Mouse (Mus musculus) mouse trophoblast stem cell (cell line): ENCODE results near the gene Endod1.
"Not testable (repeated sequence)": the region's sequence is repeated elsewhere in the genome, so short reads cannot be mapped to it uniquely, and the experiment has no call there.

ENCODE experiments used
- in situ Hi-C, 2 experiments: fragments of 300-500 bp; cut with MseI, MboI; formaldehyde crosslinking; loops; 2 replicates in 1 of 2; 3 replicates in 1 of 2; pipeline ENCODE4 v1.15.1; 2025

Endod1 gene

DNA sequence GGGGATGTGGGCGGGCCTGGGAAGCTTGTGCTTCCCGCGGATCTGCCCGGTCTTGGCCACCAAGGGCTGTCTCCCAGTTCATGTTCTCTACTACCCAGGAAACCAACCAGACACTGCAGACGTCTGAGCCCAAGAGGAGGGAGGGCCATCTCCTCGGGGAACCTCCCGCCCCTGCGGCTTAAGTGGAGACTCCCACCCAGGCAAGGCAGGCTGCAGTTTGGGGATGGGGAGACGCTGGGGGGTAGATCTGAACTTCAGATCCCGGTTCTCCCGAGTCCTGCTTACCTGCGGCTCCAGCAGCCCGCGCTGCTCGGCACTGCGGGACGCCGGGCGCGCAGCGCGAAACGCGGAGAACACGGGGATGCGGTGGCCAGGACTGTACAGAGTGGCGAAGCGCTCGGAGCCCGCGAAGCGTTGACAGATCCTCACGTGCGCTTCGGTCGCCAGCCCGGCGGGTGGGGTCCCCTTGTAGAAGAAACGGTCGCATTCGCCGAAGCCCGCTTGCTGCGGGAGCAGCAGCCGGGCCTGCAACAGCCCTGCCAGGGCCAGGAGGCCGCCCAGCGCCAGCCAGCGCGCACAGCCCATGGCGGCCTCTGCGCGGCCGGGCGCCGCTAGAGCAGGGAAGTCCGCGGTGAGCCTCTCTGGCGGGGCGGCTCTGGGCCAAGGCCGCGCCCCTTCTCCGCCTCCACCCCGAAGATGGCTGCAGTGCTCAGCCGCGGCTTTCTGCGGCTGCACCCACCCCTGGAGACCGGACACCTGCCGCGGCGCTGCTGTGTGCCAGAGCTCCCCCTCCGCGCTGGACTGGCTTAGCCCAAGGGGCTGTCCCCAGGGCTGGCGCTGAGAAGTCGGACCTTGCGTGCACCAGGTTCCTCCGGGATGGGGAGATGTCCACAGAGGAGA, 671 bp downstream of the Endod1 start:
- in situ Hi-C loops, result no loop called here

DNA sequence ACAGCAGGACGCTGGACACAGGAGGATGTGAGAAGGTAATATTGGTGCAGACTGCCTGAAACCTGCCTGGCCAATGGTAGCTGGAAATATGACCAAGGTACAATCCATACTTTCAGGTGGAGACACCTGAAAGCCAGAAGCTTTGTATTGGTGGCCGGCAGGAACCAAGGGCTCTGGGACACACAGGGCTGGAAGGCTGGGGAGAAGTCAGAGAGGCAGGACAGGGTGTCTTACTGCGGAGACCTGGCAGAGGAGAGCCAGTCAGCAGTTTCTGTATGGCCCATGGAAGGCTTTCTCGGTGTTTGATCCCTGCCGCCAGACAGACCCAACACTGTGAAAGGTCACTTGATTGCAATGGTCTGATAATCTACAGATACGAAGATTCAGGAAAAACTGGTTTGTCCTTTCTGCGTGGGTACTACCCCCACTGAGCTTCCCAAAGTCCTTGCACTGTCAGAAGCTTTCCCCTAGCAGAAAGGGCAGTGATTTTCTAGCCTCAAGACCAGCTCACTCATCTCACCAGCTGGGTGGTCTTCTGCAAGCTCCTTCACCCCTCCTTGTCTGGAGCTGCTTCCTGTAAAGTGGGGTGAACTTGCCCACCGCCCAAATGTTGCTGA, 1.4 kb downstream of the Endod1 start:
- in situ Hi-C loops, result no loop called here

GRCm38 (mm10) chr9:14378151-14378550, 3.2 kb downstream of the Endod1 start:
- in situ Hi-C loops, result no loop called here

DNA sequence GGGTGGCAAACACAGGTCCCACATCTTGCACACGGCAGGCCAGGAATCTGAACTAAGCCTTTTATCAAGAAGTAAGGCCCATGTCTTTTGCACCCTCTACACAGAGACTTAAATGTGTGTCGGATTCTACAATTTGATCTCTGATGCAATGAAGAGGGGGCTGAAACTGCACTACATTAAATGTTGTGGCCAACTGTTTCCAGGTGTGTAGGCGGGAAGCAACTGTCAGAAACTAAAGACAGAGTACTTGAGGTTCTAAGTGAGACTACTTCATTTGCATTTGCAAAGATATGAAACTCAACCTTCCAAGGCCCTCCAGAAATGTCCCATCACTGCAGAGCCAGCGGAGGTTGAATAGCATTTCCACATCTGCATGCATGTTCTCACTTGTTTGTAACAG, 5.2 kb downstream of the Endod1 start:
- in situ Hi-C loops, result no loop called here

DNA sequence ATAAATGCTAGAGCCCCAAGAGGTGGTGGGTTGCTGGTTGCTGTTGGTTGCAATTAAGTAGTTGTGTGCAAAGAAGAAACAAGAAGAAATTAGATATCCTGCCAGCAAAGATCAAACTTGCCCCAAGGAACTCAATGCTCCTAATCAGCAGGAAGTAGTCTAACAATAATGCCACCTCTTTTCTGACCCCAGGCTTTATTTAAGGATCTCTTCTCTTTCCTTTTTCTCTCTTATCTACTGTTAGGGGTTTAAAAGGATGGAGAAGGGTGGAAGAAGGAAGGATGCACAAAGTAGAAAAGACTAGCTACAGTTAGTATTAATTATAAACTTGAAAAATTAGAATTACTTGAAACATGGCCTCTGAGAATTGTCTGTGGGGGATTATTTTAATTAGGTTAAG, 8.9 kb downstream of the Endod1 start:
- in situ Hi-C loops, result no loop called here

GRCm38 (mm10) chr9:14369271-14369670, 12.0 kb downstream of the Endod1 start:
- in situ Hi-C loops, result no loop called here

DNA sequence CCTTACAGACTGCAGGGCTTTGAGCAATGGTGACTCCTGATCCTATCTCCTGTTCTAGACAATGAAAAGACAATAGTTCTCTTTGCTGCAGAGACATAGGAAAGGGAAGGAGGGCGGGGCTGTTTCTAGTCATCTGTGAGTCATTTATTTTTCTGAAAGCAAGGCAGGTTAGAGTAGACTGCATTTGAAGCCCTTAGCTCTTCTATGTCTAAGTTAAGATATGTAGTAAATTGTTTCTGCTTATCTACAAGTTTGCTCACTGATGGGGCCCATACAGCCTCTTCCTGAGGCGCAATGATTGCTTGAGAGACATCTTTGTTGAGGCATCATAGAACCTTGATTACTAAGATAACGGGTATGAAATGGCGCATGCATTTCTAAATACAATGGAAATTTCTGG, 13.5 kb downstream of the Endod1 start:
- in situ Hi-C loops, result no loop called here

GRCm38 (mm10) chr9:14365481-14366125, 15.7 kb downstream of the Endod1 start:
- in situ Hi-C loops, result no loop called here

DNA sequence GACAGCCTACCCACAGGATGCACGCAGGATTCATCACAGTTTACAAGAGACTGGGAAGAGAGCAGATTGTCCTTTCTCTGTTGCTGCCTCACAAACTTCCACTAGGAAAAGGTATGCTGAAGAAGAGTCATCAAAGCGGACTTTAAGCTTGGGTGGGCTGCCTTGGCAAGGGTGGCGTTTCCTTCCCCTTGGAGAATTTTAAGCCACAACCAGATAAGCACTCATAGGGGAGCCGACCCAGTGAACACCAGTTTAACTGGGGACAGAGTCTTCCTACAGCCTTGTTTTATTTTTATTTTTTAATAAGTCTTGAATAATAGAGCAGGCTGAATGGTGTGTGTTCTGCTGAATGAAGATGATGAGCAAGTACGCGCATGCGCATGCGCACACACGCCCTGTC, 16.6 kb downstream of the Endod1 start:
- in situ Hi-C loops, result no loop called here

GRCm38 (mm10) chr9:14363540-14363939, 17.8 kb downstream of the Endod1 start:
- in situ Hi-C loops, result no loop called here

- in situ Hi-C loops, result no loop called here
Observed at GRCm38 (mm10) chr9:14362068-14362768, 19.1 kb downstream of the Endod1 start.

DNA sequence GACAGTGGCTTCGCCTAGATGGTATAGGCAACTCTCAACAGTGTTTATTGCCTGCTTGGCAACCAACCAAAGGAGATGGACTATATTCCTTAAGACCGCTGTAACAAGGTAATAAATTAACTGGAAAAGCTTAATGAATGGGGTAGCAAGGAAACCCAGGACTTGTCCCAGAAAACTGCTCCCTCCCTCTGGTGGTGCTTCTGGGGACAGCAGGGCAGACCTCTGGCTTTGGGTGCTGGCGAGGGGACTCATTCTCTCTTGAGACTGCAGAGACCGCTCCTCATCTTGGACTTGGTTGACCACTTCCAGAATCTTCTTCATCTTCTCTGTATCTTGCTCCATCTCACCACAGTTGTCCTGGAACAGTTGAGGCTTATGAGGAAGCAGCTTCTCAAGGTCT, 24.3 kb downstream of the Endod1 start:
- in situ Hi-C loops, result no loop called here

- in situ Hi-C loops, result no loop called here
Observed at GRCm38 (mm10) chr9:14354852-14355251, 26.5 kb downstream of the Endod1 start.

DNA sequence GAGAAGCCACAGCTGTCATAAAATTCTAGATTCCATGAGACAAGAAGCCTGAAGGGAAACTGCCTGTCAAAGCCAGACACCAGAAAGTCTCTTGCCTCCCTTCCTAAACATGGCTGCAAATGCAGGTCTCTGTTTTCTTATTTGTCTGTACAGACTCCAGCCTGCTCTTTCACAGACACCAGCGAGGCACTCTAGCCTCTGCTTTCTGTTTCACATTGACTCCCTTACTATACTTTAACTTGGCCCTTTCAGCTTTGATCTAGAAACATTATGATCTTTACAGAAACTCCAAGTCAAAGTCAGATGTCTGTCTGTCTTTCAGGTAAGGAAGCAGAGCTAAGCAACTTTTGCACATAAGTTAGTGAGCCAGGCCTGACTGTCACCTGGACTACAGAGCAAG, 29.0 kb downstream of the Endod1 start:
- in situ Hi-C loops, result no loop called here

- in situ Hi-C loops, result no loop called here
Observed at GRCm38 (mm10) chr9:14350787-14351186, 30.5 kb downstream of the Endod1 start.

DNA sequence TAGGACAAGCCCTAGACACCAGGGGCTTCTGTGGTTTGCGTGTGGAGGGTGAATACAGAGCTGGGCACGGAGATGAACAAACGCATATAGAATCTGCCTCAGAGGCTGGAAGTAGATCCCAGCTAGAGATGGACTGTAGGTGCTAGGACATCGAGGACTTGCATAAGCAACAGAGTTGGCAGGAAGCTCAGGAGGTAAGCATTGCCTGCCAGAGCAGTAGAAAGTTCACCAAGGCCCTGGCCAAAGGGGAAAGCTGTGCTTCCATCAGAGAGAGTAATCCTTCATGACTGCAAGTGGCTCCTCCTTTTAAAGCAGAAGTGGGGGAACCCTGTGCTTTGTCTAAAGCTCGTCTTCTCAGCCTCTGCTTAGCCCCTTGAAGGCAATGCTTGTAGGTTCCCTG, 31.9 kb downstream of the Endod1 start:
- in situ Hi-C loops, result no loop called here

- in situ Hi-C loops, result no loop called here
Observed at GRCm38 (mm10) chr9:14348416-14348815, 32.9 kb downstream of the Endod1 start.

GRCm38 (mm10) chr9:14345866-14346265, 35.4 kb downstream of the Endod1 start:
- in situ Hi-C loops, result not testable (repeated sequence)

- in situ Hi-C loops, result loop anchor here (5.0 kb wide), 2 partner anchors 450 to 455 kb away; no protein-coding TSS in a partner anchor
Observed at GRCm38 (mm10) chr9:14342041-14342668, 39.2 kb downstream of the Endod1 start.

- in situ Hi-C loops, result no loop called here
Observed at GRCm38 (mm10) chr9:14338701-14339100, 42.6 kb downstream of the Endod1 start.

DNA sequence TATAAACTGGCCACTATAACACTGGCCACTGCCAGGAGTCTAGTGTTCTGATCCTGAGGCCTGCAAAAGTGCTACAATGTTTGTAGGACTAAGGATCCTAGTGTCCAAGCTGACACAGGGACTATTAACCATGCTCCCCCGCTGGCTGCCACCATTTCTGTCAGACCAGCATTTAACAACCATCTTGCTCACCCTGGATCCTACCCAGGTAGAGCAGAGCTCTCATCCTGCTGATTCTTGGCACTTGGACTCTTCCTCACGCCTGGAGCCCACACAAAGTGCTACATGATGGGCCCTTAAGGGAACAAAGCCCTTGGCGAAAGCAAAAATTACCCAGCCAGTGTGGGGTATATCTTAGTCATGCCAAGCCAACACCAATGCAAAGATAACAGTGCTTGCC, 44.4 kb downstream of the Endod1 start:
- in situ Hi-C loops, result no loop called here

DNA sequence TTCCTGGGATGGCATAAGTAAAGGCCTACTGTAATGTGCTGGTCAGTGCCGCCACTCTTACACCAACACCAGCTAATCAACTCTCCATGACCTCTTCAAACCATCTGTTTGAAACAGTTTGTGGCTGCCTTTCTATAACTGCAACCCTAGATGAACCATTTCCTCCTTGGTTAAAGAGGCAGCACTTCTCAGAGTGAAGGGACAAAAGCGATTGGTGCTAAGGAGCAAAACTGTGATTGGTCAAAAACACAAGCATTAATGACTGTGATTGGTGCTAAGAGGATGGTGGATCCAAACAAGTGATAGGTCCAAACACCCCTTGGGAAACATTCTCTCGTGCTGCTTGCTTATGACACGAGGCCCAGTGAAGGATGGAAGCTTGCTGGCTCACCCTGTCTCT, 45.5 kb downstream of the Endod1 start:
- in situ Hi-C loops, result no loop called here
